Mouse (Mus musculus): ENCODE data around the gene Nek2.

Gene Nek2

GRCm38 (mm10) chr1:191859847-191860246 is 38.6 kb downstream of the Nek2 start:
- DNase-seq: no peak

GRCm38 (mm10) chr1:191861247-191861646 is 40.0 kb downstream of the Nek2 start:
- no peak for DNase-seq

GRCm38 (mm10) chr1:191863833-191864550 is 42.7 kb downstream of the Nek2 start:
- DNase-seq: no peak

- no peak for DNase-seq
These were observed 43.3 kb downstream of the Nek2 start for GRCm38 (mm10) chr1:191864551-191865027.

- no peak for DNase-seq
These were observed 50.9 kb downstream of the Nek2 start for GRCm38 (mm10) chr1:191872076-191872710.

- DNase-seq: no peak
These were observed 53.8 kb downstream of the Nek2 start for GRCm38 (mm10) chr1:191875006-191875405.

GRCm38 (mm10) chr1:191875683-191876305 is 54.5 kb downstream of the Nek2 start:
- DNase-seq: no peak

- no peak for DNase-seq
These were observed 56.4 kb downstream of the Nek2 start for GRCm38 (mm10) chr1:191877681-191878080.

GRCm38 (mm10) chr1:191878518-191878921 is 57.3 kb downstream of the Nek2 start:
- DNase-seq: no peak

- DNase-seq: no peak
These were observed 59.0 kb downstream of the Nek2 start for GRCm38 (mm10) chr1:191880247-191880646.

- DNase-seq: no peak
These were observed 59.8 kb downstream of the Nek2 start for GRCm38 (mm10) chr1:191880921-191881609.

GRCm38 (mm10) chr1:191881663-191882062 is 60.4 kb downstream of the Nek2 start:
- no peak for DNase-seq

Measured in B cell, adult 2 months (primary cell).